Mouse (Mus musculus): ENCODE measurements around the gene Fam19a5. TPM values are rescaled to one million over a fixed set of nuclear protein-coding genes. Genes with fewer than 3 reads are reported as not detected.
A peak's percentile ranks its signal among the peaks of the same experiment; 100 is the strongest.

Gene Fam19a5
- total and polyA plus RNA-seq, 2 experiments from 2014 or later, result 33.0 to 145 TPM

- no peak overlapping the region for H3K4me3 ChIP-seq (ENCODE audit: low read depth, low read length)
- DNase-seq (ENCODE audit: low spot score) (no peak), ATAC-seq (ENCODE audit: low FRiP score) (no peak)
- 0 out of 2 replicates have a peak, but pooled peaks cover 4% of the 10 kb centered on the region for H3K4me1 ChIP-seq (ENCODE audit: insufficient read depth, low read length)
- no peaks in the 10 kb centered on the region for H3K9me3 ChIP-seq (ENCODE audit: low read length)
- 60% methylated on average over 11 of the region's 11 CpGs for WGBS
- H3K27ac ChIP-seq (ENCODE audit: low read depth, low read length), result no peak overlapping the region
- H3K4me2 ChIP-seq (ENCODE audit: low read depth, low read length, poor library complexity, severe bottlenecking), result no peak overlapping the region
- no peak overlapping the region for H3K9ac ChIP-seq (replicated peaks; ENCODE audit: low read length, poor library complexity, severe bottlenecking)
- H3K36me3 ChIP-seq (ENCODE audit: insufficient read depth, low read length), result no peaks in the 10 kb centered on the region
- no peaks in the 10 kb centered on the region for H3K27me3 ChIP-seq (ENCODE audit: insufficient read depth, low read length)
- TF ChIP-seq CTCF (IDR thresholded peaks at IDR 0.05), result no peak
Measured at GRCm38 (mm10) chr15:87570182-87570581, 26.1 kb downstream of the Fam19a5 start.

GRCm38 (mm10) chr15:87579861-87580260 is 35.8 kb downstream of the Fam19a5 start:
- 92% methylated on average over 5 of the region's 5 CpGs for WGBS
- Histone ChIP-seq H3K9ac (replicated peaks; ENCODE audit: low read length, poor library complexity, severe bottlenecking) (no peak overlapping the region), H3K9me3 (ENCODE audit: low read length) (no peaks in the 10 kb centered on the region), H3K4me1 (ENCODE audit: insufficient read depth, low read length) (no peaks in the 10 kb centered on the region), H3K36me3 (ENCODE audit: insufficient read depth, low read length) (no peaks in the 10 kb centered on the region), H3K27me3 (ENCODE audit: insufficient read depth, low read length) (no peaks in the 10 kb centered on the region), H3K4me3 (ENCODE audit: low read depth, low read length) (no peak overlapping the region), H3K27ac (ENCODE audit: low read depth, low read length) (no peak overlapping the region), H3K4me2 (ENCODE audit: low read depth, low read length, poor library complexity, severe bottlenecking) (no peak overlapping the region)
- ATAC-seq (ENCODE audit: low FRiP score) (no peak), DNase-seq (ENCODE audit: low spot score) (no peak)
- no peak for TF ChIP-seq CTCF (IDR thresholded peaks at IDR 0.05)

GRCm38 (mm10) chr15:87583921-87584621 is 40.0 kb downstream of the Fam19a5 start:
- ATAC-seq (ENCODE audit: low FRiP score), result no peak; the same call in 1 of the 2 replicates
- peak; percentile 56 for DNase-seq (ENCODE audit: low spot score)
- WGBS, result 68% methylated on average over 26 of the region's 26 CpGs
- no peak overlapping the region for H3K27ac ChIP-seq (ENCODE audit: low read depth, low read length)
- no peaks in the 10 kb centered on the region for H3K27me3 ChIP-seq (ENCODE audit: insufficient read depth, low read length)
- no peaks in the 10 kb centered on the region for H3K4me1 ChIP-seq (ENCODE audit: insufficient read depth, low read length)
- no peak overlapping the region for H3K4me2 ChIP-seq (ENCODE audit: low read depth, low read length, poor library complexity, severe bottlenecking)
- TF ChIP-seq CTCF (IDR thresholded peaks at IDR 0.05), result no peak
- H3K36me3 ChIP-seq (ENCODE audit: insufficient read depth, low read length), result no peaks in the 10 kb centered on the region
- no peak overlapping the region for H3K4me3 ChIP-seq (ENCODE audit: low read depth, low read length)
- no peaks in the 10 kb centered on the region for H3K9me3 ChIP-seq (ENCODE audit: low read length)
- H3K9ac ChIP-seq (replicated peaks; ENCODE audit: low read length, poor library complexity, severe bottlenecking), result no peak overlapping the region

GRCm38 (mm10) chr15:87590975-87591374 is 46.9 kb downstream of the Fam19a5 start:
- 73% methylated on average over 10 of the region's 10 CpGs for WGBS
- H3K4me3 ChIP-seq (ENCODE audit: low read depth, low read length), result no peak overlapping the region

GRCm38 (mm10) chr15:87596731-87597130 is 52.6 kb downstream of the Fam19a5 start:
- H3K4me2 ChIP-seq (ENCODE audit: low read depth, low read length, poor library complexity, severe bottlenecking), result no peak overlapping the region
- ATAC-seq (ENCODE audit: low FRiP score) (no peak), DNase-seq (ENCODE audit: low spot score) (no peak)
- WGBS, result 82% methylated on average over 8 of the region's 8 CpGs
- H3K27me3 ChIP-seq (ENCODE audit: insufficient read depth, low read length), result no peaks in the 10 kb centered on the region
- no peaks in the 10 kb centered on the region for H3K36me3 ChIP-seq (ENCODE audit: insufficient read depth, low read length)
- no peak for TF ChIP-seq CTCF (IDR thresholded peaks at IDR 0.05)
- H3K4me3 ChIP-seq (ENCODE audit: low read depth, low read length), result no peak overlapping the region
- H3K9ac ChIP-seq (replicated peaks; ENCODE audit: low read length, poor library complexity, severe bottlenecking), result no peak overlapping the region
- no peak overlapping the region for H3K27ac ChIP-seq (ENCODE audit: low read depth, low read length)
- H3K4me1 ChIP-seq (ENCODE audit: insufficient read depth, low read length), result no peaks in the 10 kb centered on the region
- no peaks in the 10 kb centered on the region for H3K9me3 ChIP-seq (ENCODE audit: low read length)

More at GRCm38 (mm10) chr15:87590975-87591374, 46.9 kb downstream of the Fam19a5 start:
- no peak overlapping the region for H3K9ac ChIP-seq (replicated peaks; ENCODE audit: low read length, poor library complexity, severe bottlenecking)
- DNase-seq (ENCODE audit: low spot score) (no peak), ATAC-seq (ENCODE audit: low FRiP score) (no peak)
- H3K36me3 ChIP-seq (ENCODE audit: insufficient read depth, low read length), result no peaks in the 10 kb centered on the region
- H3K9me3 ChIP-seq (ENCODE audit: low read length), result no peaks in the 10 kb centered on the region
- no peak overlapping the region for H3K4me2 ChIP-seq (ENCODE audit: low read depth, low read length, poor library complexity, severe bottlenecking)
- H3K27ac ChIP-seq (ENCODE audit: low read depth, low read length), result no peak overlapping the region
- TF ChIP-seq CTCF (IDR thresholded peaks at IDR 0.05), result no peak
- no peaks in the 10 kb centered on the region for H3K27me3 ChIP-seq (ENCODE audit: insufficient read depth, low read length)
- H3K4me1 ChIP-seq (ENCODE audit: insufficient read depth, low read length), result no peaks in the 10 kb centered on the region

DNA sequence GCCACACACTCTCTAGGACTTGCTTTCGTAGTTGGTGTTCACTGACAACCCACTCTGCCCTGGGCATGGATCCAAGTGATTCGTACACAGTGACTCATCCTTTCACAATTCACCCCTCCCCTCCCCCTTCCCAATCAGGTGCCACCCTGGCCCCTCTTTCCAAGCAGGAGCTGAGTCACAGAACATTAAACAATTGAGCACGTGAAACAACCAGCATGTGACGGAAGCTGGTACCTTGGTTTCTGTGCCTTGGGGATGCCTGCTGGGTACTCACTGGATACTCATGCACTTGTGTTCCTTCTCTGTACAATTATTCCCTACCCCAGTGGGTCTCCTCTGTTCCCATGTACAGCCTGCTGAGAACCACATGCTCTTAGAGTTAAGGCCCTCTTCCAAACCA is 53.0 kb downstream of the Fam19a5 start:
- Histone ChIP-seq H3K36me3 (ENCODE audit: insufficient read depth, low read length) (no peaks in the 10 kb centered on the region), H3K4me2 (ENCODE audit: low read depth, low read length, poor library complexity, severe bottlenecking) (no peak overlapping the region), H3K27ac (ENCODE audit: low read depth, low read length) (no peak overlapping the region), H3K27me3 (ENCODE audit: insufficient read depth, low read length) (no peaks in the 10 kb centered on the region), H3K4me1 (ENCODE audit: insufficient read depth, low read length) (no peaks in the 10 kb centered on the region), H3K4me3 (ENCODE audit: low read depth, low read length) (no peak overlapping the region), H3K9ac (replicated peaks; ENCODE audit: low read length, poor library complexity, severe bottlenecking) (no peak overlapping the region), H3K9me3 (ENCODE audit: low read length) (no peaks in the 10 kb centered on the region)
- DNase-seq (ENCODE audit: low spot score), result peak; percentile 29
- TF ChIP-seq CTCF (IDR thresholded peaks at IDR 0.05), result no peak
- WGBS, result 61% methylated on average over 4 of the region's 4 CpGs
- ATAC-seq (ENCODE audit: low FRiP score), result no peak

Measured in midbrain, postnatal 0 days (tissue).